Mouse (Mus musculus): ENCODE measurements at regions not wholly inside any gene's neighbourhood (a gene's known extent, or its start where the extent isn't known, plus 50 kb on each side); places are given as distances from the start of the nearest gene placed in this dataset.

GRCm38 (mm10) chr13:46222031-46222430 lies 51.5 kb upstream of the Stmnd1 start:
- WGBS (ENCODE audit: insufficient replicate concordance): 50% methylated on average over 7 of the region's 7 CpGs
- H3K9me3 ChIP-seq (replicated peaks): no peaks in the 10 kb centered on the region
- no peaks in the 10 kb centered on the region for H3K36me3 ChIP-seq (replicated peaks)
- no peak for ATAC-seq (ENCODE audit: insufficient read depth)
- no peaks in the 10 kb centered on the region for H3K27me3 ChIP-seq
- H3K4me2 ChIP-seq: no peak overlapping the region
- H3K4me1 ChIP-seq (replicated peaks): no peaks in the 10 kb centered on the region
- no peak overlapping the region for H3K4me3 ChIP-seq (replicated peaks)
- H3K9ac ChIP-seq: no peak overlapping the region
- no peak overlapping the region for H3K27ac ChIP-seq (replicated peaks)

- Histone ChIP-seq H3K27ac (replicated peaks) (no peak overlapping the region), H3K4me3 (replicated peaks) (no peak overlapping the region), H3K4me2 (no peak overlapping the region), H3K36me3 (replicated peaks) (no peaks in the 10 kb centered on the region), H3K4me1 (replicated peaks) (no peaks in the 10 kb centered on the region), H3K9me3 (replicated peaks) (no peaks in the 10 kb centered on the region), H3K27me3 (no peaks in the 10 kb centered on the region), H3K9ac (no peak overlapping the region)
- 72% methylated on average over 20 of the region's 20 CpGs for WGBS (ENCODE audit: insufficient replicate concordance)
- no peak for ATAC-seq (ENCODE audit: insufficient read depth)
Measured at GRCm38 (mm10) chr13:46218101-46218701, 55.3 kb upstream of the Stmnd1 start.

GRCm38 (mm10) chr13:46216954-46217838 lies 56.3 kb upstream of the Stmnd1 start:
- Histone ChIP-seq H3K4me2 (no peak overlapping the region), H3K4me1 (replicated peaks) (no peaks in the 10 kb centered on the region), H3K27ac (replicated peaks) (no peak overlapping the region), H3K27me3 (no peaks in the 10 kb centered on the region), H3K9ac (no peak overlapping the region), H3K9me3 (replicated peaks) (no peaks in the 10 kb centered on the region), H3K4me3 (replicated peaks) (no peak overlapping the region), H3K36me3 (replicated peaks) (no peaks in the 10 kb centered on the region)
- no peak for ATAC-seq (ENCODE audit: insufficient read depth)
- 59% methylated on average over 9 of the region's 9 CpGs for WGBS (ENCODE audit: insufficient replicate concordance)

GRCm38 (mm10) chr13:46203551-46203950 lies 70.0 kb upstream of the Stmnd1 start:
- no peaks in the 10 kb centered on the region for H3K4me1 ChIP-seq (replicated peaks)
- H3K9ac ChIP-seq: no peak overlapping the region
- H3K4me2 ChIP-seq: no peak overlapping the region
- ATAC-seq (ENCODE audit: insufficient read depth): no peak
- no peaks in the 10 kb centered on the region for H3K27me3 ChIP-seq
- no peak overlapping the region for H3K27ac ChIP-seq (replicated peaks)
- H3K4me3 ChIP-seq (replicated peaks): no peak overlapping the region
- H3K9me3 ChIP-seq (replicated peaks): no peaks in the 10 kb centered on the region
- WGBS (ENCODE audit: insufficient replicate concordance): 62% methylated on average over 3 of the region's 3 CpGs
- no peaks in the 10 kb centered on the region for H3K36me3 ChIP-seq (replicated peaks)

- Histone ChIP-seq H3K4me3 (replicated peaks) (no peak overlapping the region), H3K9me3 (replicated peaks) (no peaks in the 10 kb centered on the region), H3K27ac (replicated peaks) (no peak overlapping the region), H3K4me2 (no peak overlapping the region), H3K4me1 (replicated peaks) (no peaks in the 10 kb centered on the region), H3K36me3 (replicated peaks) (no peaks in the 10 kb centered on the region), H3K9ac (no peak overlapping the region), H3K27me3 (no peaks in the 10 kb centered on the region)
- WGBS (ENCODE audit: insufficient replicate concordance): 74% methylated on average over 6 of the region's 6 CpGs
- no peak for ATAC-seq (ENCODE audit: insufficient read depth)
Measured at GRCm38 (mm10) chr13:46202586-46202985, 70.9 kb upstream of the Stmnd1 start.

- 71% methylated on average over 14 of the region's 14 CpGs for WGBS (ENCODE audit: insufficient replicate concordance)
- H3K4me3 ChIP-seq (replicated peaks): no peak overlapping the region
- no peak overlapping the region for H3K27ac ChIP-seq (replicated peaks)
- H3K9ac ChIP-seq: no peak overlapping the region
- H3K27me3 ChIP-seq: no peaks in the 10 kb centered on the region
- H3K4me1 ChIP-seq (replicated peaks): no peaks in the 10 kb centered on the region
- no peaks in the 10 kb centered on the region for H3K36me3 ChIP-seq (replicated peaks)
- ATAC-seq (ENCODE audit: insufficient read depth): no peak
- H3K9me3 ChIP-seq (replicated peaks): no peaks in the 10 kb centered on the region
- H3K4me2 ChIP-seq: no peak overlapping the region
Measured at GRCm38 (mm10) chr13:46201029-46201599, 72.4 kb upstream of the Stmnd1 start.

GRCm38 (mm10) chr13:46193131-46193530 lies 80.4 kb upstream of the Stmnd1 start:
- no peak overlapping the region for H3K4me3 ChIP-seq (replicated peaks)
- no peak overlapping the region for H3K4me2 ChIP-seq
- H3K4me1 ChIP-seq (replicated peaks): no peaks in the 10 kb centered on the region
- no peaks in the 10 kb centered on the region for H3K27me3 ChIP-seq
- H3K9me3 ChIP-seq (replicated peaks): no peaks in the 10 kb centered on the region
- H3K9ac ChIP-seq: no peak overlapping the region
- ATAC-seq (ENCODE audit: insufficient read depth): no peak
- H3K36me3 ChIP-seq (replicated peaks): no peaks in the 10 kb centered on the region
- 55% methylated on average over 1 of the region's 1 CpGs for WGBS (ENCODE audit: insufficient replicate concordance)
- H3K27ac ChIP-seq (replicated peaks): no peak overlapping the region

GRCm38 (mm10) chr13:46189726-46190125 lies 83.8 kb upstream of the Stmnd1 start:
- Histone ChIP-seq H3K27me3 (no peaks in the 10 kb centered on the region), H3K4me2 (no peak overlapping the region), H3K9me3 (replicated peaks) (no peaks in the 10 kb centered on the region), H3K9ac (no peak overlapping the region), H3K4me1 (replicated peaks) (no peaks in the 10 kb centered on the region), H3K27ac (replicated peaks) (no peak overlapping the region), H3K4me3 (replicated peaks) (no peak overlapping the region), H3K36me3 (replicated peaks) (no peaks in the 10 kb centered on the region)
- 45% methylated on average over 2 of the region's 2 CpGs for WGBS (ENCODE audit: insufficient replicate concordance)
- no peak for ATAC-seq (ENCODE audit: insufficient read depth)

GRCm38 (mm10) chr13:46182851-46183250 lies 90.7 kb upstream of the Stmnd1 start:
- no peak overlapping the region for H3K4me3 ChIP-seq (replicated peaks)
- H3K4me2 ChIP-seq: no peak overlapping the region
- no peaks in the 10 kb centered on the region for H3K9me3 ChIP-seq (replicated peaks)
- H3K4me1 ChIP-seq (replicated peaks): 0 out of 2 replicates have a peak, but pooled peaks cover 5% of the 10 kb centered on the region
- H3K27ac ChIP-seq (replicated peaks): no peak overlapping the region
- H3K9ac ChIP-seq: no peak overlapping the region
- H3K36me3 ChIP-seq (replicated peaks): no peaks in the 10 kb centered on the region
- 59% methylated on average over 8 of the region's 8 CpGs for WGBS (ENCODE audit: insufficient replicate concordance)
- no peak for ATAC-seq (ENCODE audit: insufficient read depth)
- no peaks in the 10 kb centered on the region for H3K27me3 ChIP-seq

- no peak overlapping the region for H3K4me2 ChIP-seq
- no peaks in the 10 kb centered on the region for H3K9me3 ChIP-seq (replicated peaks)
- H3K4me1 ChIP-seq (replicated peaks): 0 out of 2 replicates have a peak, but pooled peaks cover 5% of the 10 kb centered on the region
- H3K27me3 ChIP-seq: no peaks in the 10 kb centered on the region
- no peak for ATAC-seq (ENCODE audit: insufficient read depth)
- H3K4me3 ChIP-seq (replicated peaks): no peak overlapping the region
- WGBS (ENCODE audit: insufficient replicate concordance): 24% methylated on average over 12 of the region's 12 CpGs
- no peaks in the 10 kb centered on the region for H3K36me3 ChIP-seq (replicated peaks)
- H3K9ac ChIP-seq: no peak overlapping the region
- no peak overlapping the region for H3K27ac ChIP-seq (replicated peaks)
Measured at GRCm38 (mm10) chr13:46180606-46181133, 92.9 kb upstream of the Stmnd1 start.

- H3K4me2 ChIP-seq: no peak overlapping the region
- WGBS (ENCODE audit: insufficient replicate concordance): 70% methylated on average over 3 of the region's 3 CpGs
- H3K27ac ChIP-seq (replicated peaks): no peak overlapping the region
- no peak overlapping the region for H3K4me3 ChIP-seq (replicated peaks)
- no peaks in the 10 kb centered on the region for H3K27me3 ChIP-seq
- ATAC-seq (ENCODE audit: insufficient read depth): no peak
- H3K36me3 ChIP-seq (replicated peaks): no peaks in the 10 kb centered on the region
- no peak overlapping the region for H3K9ac ChIP-seq
- no peaks in the 10 kb centered on the region for H3K9me3 ChIP-seq (replicated peaks)
- H3K4me1 ChIP-seq (replicated peaks): 0 out of 2 replicates have a peak, but pooled peaks cover 5% of the 10 kb centered on the region
Measured at GRCm38 (mm10) chr13:46179916-46180315, 93.6 kb upstream of the Stmnd1 start.
